Mouse (Mus musculus) liver, adult 2 months (tissue): ENCODE measurements around the gene Xpo5.

Source experiments
- CTCF ChIP-seq: fragments of 200-500 bp; IDR thresholded peaks from 2 replicates; pipeline ENCODE4 v1.5.1; 2011; ENCODE audit warnings: low read depth, low read length, control low read depth
- POLR2A ChIP-seq: fragments of 200-500 bp; IDR thresholded peaks from 2 replicates; pipeline ENCODE4 v1.6.1; 2011; ENCODE audit warnings: low read length, control low read depth; ENCODE audit not compliant: insufficient read depth; ENCODE audit errors: extremely low read depth

GRCm38 (mm10) chr17:46162951-46163421 lies 39.6 kb upstream of the Xpo5 start:
- TF ChIP-seq CTCF (no peak), POLR2A (no peak)
